Mouse (Mus musculus) liver, adult (tissue): ENCODE measurements around the gene Zfhx3.

Source experiments
- GATA4 ChIP-seq: IDR thresholded peaks from 2 replicates; pipeline ENCODE4 v1.6.1; 2014; ENCODE audit warnings: mild to moderate bottlenecking, low read length; ENCODE audit not compliant: insufficient replicate concordance

Zfhx3 gene

GRCm38 (mm10) chr8:108378036-108378435 lies 435.6 kb downstream of the Zfhx3 start:
- TF ChIP-seq GATA4 = no peak

- TF ChIP-seq GATA4 = no peak
Measured at GRCm38 (mm10) chr8:108383121-108383520, 440.7 kb downstream of the Zfhx3 start.

GRCm38 (mm10) chr8:108387160-108387912 lies 444.9 kb downstream of the Zfhx3 start:
- TF ChIP-seq GATA4 = no peak

GRCm38 (mm10) chr8:108387913-108388274 lies 445.4 kb downstream of the Zfhx3 start:
- no peak for TF ChIP-seq GATA4

GRCm38 (mm10) chr8:108392909-108393308 lies 450.5 kb downstream of the Zfhx3 start:
- TF ChIP-seq GATA4 = no peak

GRCm38 (mm10) chr8:108402149-108402548 lies 459.7 kb downstream of the Zfhx3 start:
- TF ChIP-seq GATA4 = no peak

- TF ChIP-seq GATA4 = no peak
Measured at GRCm38 (mm10) chr8:108406716-108407494, 464.5 kb downstream of the Zfhx3 start.

- TF ChIP-seq GATA4 = no peak
Measured at GRCm38 (mm10) chr8:108419162-108419844, 476.9 kb downstream of the Zfhx3 start.

GRCm38 (mm10) chr8:108422521-108422920 lies 480.1 kb downstream of the Zfhx3 start:
- no peak for TF ChIP-seq GATA4

GRCm38 (mm10) chr8:108424337-108424736 lies 481.9 kb downstream of the Zfhx3 start:
- TF ChIP-seq GATA4 = no peak

GRCm38 (mm10) chr8:108433321-108433720 lies 490.9 kb downstream of the Zfhx3 start:
- TF ChIP-seq GATA4 = no peak

- no peak for TF ChIP-seq GATA4
Measured at GRCm38 (mm10) chr8:108434510-108434909, 492.1 kb downstream of the Zfhx3 start.

- TF ChIP-seq GATA4 = no peak
Measured at GRCm38 (mm10) chr8:108436336-108436735, 493.9 kb downstream of the Zfhx3 start.

- TF ChIP-seq GATA4 = no peak
Measured at GRCm38 (mm10) chr8:108437316-108437830, 494.9 kb downstream of the Zfhx3 start.

- no peak for TF ChIP-seq GATA4
Measured at GRCm38 (mm10) chr8:108440476-108440875, 498.0 kb downstream of the Zfhx3 start.
